Mouse (Mus musculus): ENCODE results near the gene Sema4f. TPM values are rescaled to one million over a fixed set of nuclear protein-coding genes. Genes with fewer than 3 reads are reported as not detected.
A peak's percentile ranks its signal among the peaks of the same experiment; 100 is the strongest.

Gene Sema4f
- total and polyA plus RNA-seq, 2 experiments = not detected

- no peaks in the 10 kb centered on the region for H3K79me2 ChIP-seq (ENCODE audit: control insufficient read depth, insufficient read depth, low read length)
- no peak for DNase-seq (ENCODE audit: extremely low read depth, low read depth, low spot score)
- H3K27ac ChIP-seq (replicated peaks; ENCODE audit: insufficient read depth, low read depth, low read length) = no peak overlapping the region
- H3K9ac ChIP-seq (ENCODE audit: low read depth, low read length) = no peak overlapping the region
- H3K27me3 ChIP-seq (ENCODE audit: control insufficient read depth, insufficient read depth, low read length) = no peaks in the 10 kb centered on the region
- no peaks in the 10 kb centered on the region for H3K4me1 ChIP-seq (ENCODE audit: control insufficient read depth, insufficient read depth, low read length)
- TF ChIP-seq POLR2A (IDR thresholded peaks at IDR 0.05; ENCODE audit: extremely low read depth, insufficient read depth, low read length) (no peak), CTCF (IDR thresholded peaks at IDR 0.05; ENCODE audit: low read depth, low read length) (no peak)
- 79% methylated on average over 4 of the region's 4 CpGs for WGBS
- H3K36me3 ChIP-seq (ENCODE audit: control insufficient read depth, insufficient read depth, low read length) = no peaks in the 10 kb centered on the region
- no peak overlapping the region for H3K4me3 ChIP-seq (ENCODE audit: insufficient read depth, low read depth, low read length)
Measured at GRCm38 (mm10) chr6:82956553-82957251, 17.1 kb upstream of the Sema4f start.

- Histone ChIP-seq H3K79me2 (ENCODE audit: control insufficient read depth, insufficient read depth, low read length) (no peaks in the 10 kb centered on the region), H3K36me3 (ENCODE audit: control insufficient read depth, insufficient read depth, low read length) (no peaks in the 10 kb centered on the region), H3K4me3 (ENCODE audit: insufficient read depth, low read depth, low read length) (no peak within 1 kb of the TSS), H3K9ac (ENCODE audit: low read depth, low read length) (no peak within 1 kb of the TSS), H3K27ac (replicated peaks; ENCODE audit: insufficient read depth, low read depth, low read length) (no peak within 1 kb of the TSS), H3K27me3 (ENCODE audit: control insufficient read depth, insufficient read depth, low read length) (no peaks in the 10 kb centered on the region), H3K4me1 (ENCODE audit: control insufficient read depth, insufficient read depth, low read length) (no peaks in the 10 kb centered on the region)
- no peak for TF ChIP-seq CTCF (IDR thresholded peaks at IDR 0.05; ENCODE audit: low read depth, low read length)
- no peak for TF ChIP-seq POLR2A (IDR thresholded peaks at IDR 0.05; ENCODE audit: extremely low read depth, insufficient read depth, low read length)
- WGBS = 73% methylated on average over 14 of the region's 14 CpGs
- no peak for DNase-seq (ENCODE audit: extremely low read depth, low read depth, low spot score)
Measured at GRCm38 (mm10) chr6:82946651-82947050, 7.1 kb upstream of the Sema4f start, which contains the start of gene M1ap. Gene M1ap, plus strand, starts transcription at chr6:82946902.

GRCm38 (mm10) chr6:82945750-82946149 is 6.2 kb upstream of the Sema4f start:
- Histone ChIP-seq H3K79me2 (ENCODE audit: control insufficient read depth, insufficient read depth, low read length) (no peaks in the 10 kb centered on the region), H3K27ac (replicated peaks; ENCODE audit: insufficient read depth, low read depth, low read length) (no peak overlapping the region), H3K27me3 (ENCODE audit: control insufficient read depth, insufficient read depth, low read length) (no peaks in the 10 kb centered on the region), H3K36me3 (ENCODE audit: control insufficient read depth, insufficient read depth, low read length) (no peaks in the 10 kb centered on the region), H3K4me1 (ENCODE audit: control insufficient read depth, insufficient read depth, low read length) (no peaks in the 10 kb centered on the region), H3K9ac (ENCODE audit: low read depth, low read length) (no peak overlapping the region), H3K4me3 (ENCODE audit: insufficient read depth, low read depth, low read length) (no peak overlapping the region)
- TF ChIP-seq CTCF (IDR thresholded peaks at IDR 0.05; ENCODE audit: low read depth, low read length) (peak; percentile 79), POLR2A (IDR thresholded peaks at IDR 0.05; ENCODE audit: extremely low read depth, insufficient read depth, low read length) (no peak)
- DNase-seq (ENCODE audit: extremely low read depth, low read depth, low spot score) = peak; percentile 19
- WGBS = 48% methylated on average over 6 of the region's 6 CpGs

GRCm38 (mm10) chr6:82940765-82941164 is 1.2 kb upstream of the Sema4f start:
- no peak for DNase-seq (ENCODE audit: extremely low read depth, low read depth, low spot score)
- no peak overlapping the region for H3K9ac ChIP-seq (ENCODE audit: low read depth, low read length)
- 82% methylated on average over 3 of the region's 3 CpGs for WGBS
- no peaks in the 10 kb centered on the region for H3K36me3 ChIP-seq (ENCODE audit: control insufficient read depth, insufficient read depth, low read length)
- H3K4me1 ChIP-seq (ENCODE audit: control insufficient read depth, insufficient read depth, low read length) = no peaks in the 10 kb centered on the region
- TF ChIP-seq CTCF (IDR thresholded peaks at IDR 0.05; ENCODE audit: low read depth, low read length) (no peak), POLR2A (IDR thresholded peaks at IDR 0.05; ENCODE audit: extremely low read depth, insufficient read depth, low read length) (no peak)
- H3K27me3 ChIP-seq (ENCODE audit: control insufficient read depth, insufficient read depth, low read length) = peaks cover 6% of the 10 kb centered on the region
- no peak overlapping the region for H3K4me3 ChIP-seq (ENCODE audit: insufficient read depth, low read depth, low read length)
- no peak overlapping the region for H3K27ac ChIP-seq (replicated peaks; ENCODE audit: insufficient read depth, low read depth, low read length)
- H3K79me2 ChIP-seq (ENCODE audit: control insufficient read depth, insufficient read depth, low read length) = no peaks in the 10 kb centered on the region

- H3K4me1 ChIP-seq (ENCODE audit: control insufficient read depth, insufficient read depth, low read length) = peaks cover 5% of the 10 kb centered on the region; the same call in 1 of the 2 replicates
- no peak overlapping the region for H3K4me3 ChIP-seq (ENCODE audit: insufficient read depth, low read depth, low read length)
- H3K79me2 ChIP-seq (ENCODE audit: control insufficient read depth, insufficient read depth, low read length) = no peaks in the 10 kb centered on the region
- WGBS = 89% methylated on average over 3 of the region's 3 CpGs
- no peak for TF ChIP-seq POLR2A (IDR thresholded peaks at IDR 0.05; ENCODE audit: extremely low read depth, insufficient read depth, low read length)
- no peak for TF ChIP-seq CTCF (IDR thresholded peaks at IDR 0.05; ENCODE audit: low read depth, low read length)
- peaks cover 6% of the 10 kb centered on the region for H3K27me3 ChIP-seq (ENCODE audit: control insufficient read depth, insufficient read depth, low read length)
- no peak overlapping the region for H3K27ac ChIP-seq (replicated peaks; ENCODE audit: insufficient read depth, low read depth, low read length)
- no peaks in the 10 kb centered on the region for H3K36me3 ChIP-seq (ENCODE audit: control insufficient read depth, insufficient read depth, low read length)
- DNase-seq (ENCODE audit: extremely low read depth, low read depth, low spot score) = no peak
- H3K9ac ChIP-seq (ENCODE audit: low read depth, low read length) = no peak overlapping the region
Measured at GRCm38 (mm10) chr6:82934616-82935230, 4.8 kb downstream of the Sema4f start.

GRCm38 (mm10) chr6:82927617-82928016 is 12.0 kb downstream of the Sema4f start:
- 19% methylated on average over 5 of the region's 5 CpGs for WGBS
- H3K4me3 ChIP-seq (ENCODE audit: insufficient read depth, low read depth, low read length) = no peak overlapping the region
- peaks cover 10% of the 10 kb centered on the region; the same call in 1 of the 2 replicates for H3K4me1 ChIP-seq (ENCODE audit: control insufficient read depth, insufficient read depth, low read length)
- peak; percentile 86 for DNase-seq (ENCODE audit: extremely low read depth, low read depth, low spot score)
- no peak for TF ChIP-seq POLR2A (IDR thresholded peaks at IDR 0.05; ENCODE audit: extremely low read depth, insufficient read depth, low read length)
- no peak for TF ChIP-seq CTCF (IDR thresholded peaks at IDR 0.05; ENCODE audit: low read depth, low read length)
- no peaks in the 10 kb centered on the region for H3K36me3 ChIP-seq (ENCODE audit: control insufficient read depth, insufficient read depth, low read length)
- no peak overlapping the region for H3K27ac ChIP-seq (replicated peaks; ENCODE audit: insufficient read depth, low read depth, low read length)
- no peaks in the 10 kb centered on the region for H3K27me3 ChIP-seq (ENCODE audit: control insufficient read depth, insufficient read depth, low read length)
- no peak overlapping the region for H3K9ac ChIP-seq (ENCODE audit: low read depth, low read length)
- H3K79me2 ChIP-seq (ENCODE audit: control insufficient read depth, insufficient read depth, low read length) = no peaks in the 10 kb centered on the region

All from liver, adult 2 months (tissue).